Mouse (Mus musculus) left cerebral cortex, postnatal 10 days (tissue): ENCODE data around the gene Poldip3. TPM values are rescaled to one million over a fixed set of nuclear protein-coding genes. Genes with fewer than 3 reads are reported as not detected.

ENCODE experiments used
- DNase-seq, 2 experiments: peaks; one replicate each; pipeline ENCODE4 v3.0.0; 2021 to 2022; ENCODE audit warnings: low spot score in 2 of 2, mixed read lengths in 1 of 2; ENCODE audit errors: extremely low spot score in 1 of 2
- intact Hi-C: fragments of 180-260 bp; cut with DNase I; formaldehyde crosslinking; loops from one replicate; pipeline ENCODE4 v1.15.1; 2025
- total RNA-seq, 2 experiments: library from RNA; stranded (reverse); gene quantifications; 2 replicates each; pipeline ENCODE4 v1.2.3; 2021

Gene Poldip3
- total RNA-seq, 2 experiments from 2014 or later = 85.9 to 86.5 TPM

GRCm38 (mm10) chr15:83099533-83100331 is 49.5 kb downstream of the Poldip3 start:
- intact Hi-C loops = no loop called here
- peak; percentile 43 to 93 for DNase-seq

- DNase-seq = no peak
- intact Hi-C loops = no loop called here
Measured at GRCm38 (mm10) chr15:83095950-83096349, 53.2 kb downstream of the Poldip3 start.

- no peak for DNase-seq
- intact Hi-C loops = no loop called here
Measured at GRCm38 (mm10) chr15:83093687-83094086, 55.5 kb downstream of the Poldip3 start.

GRCm38 (mm10) chr15:83090874-83091273 is 58.3 kb downstream of the Poldip3 start:
- intact Hi-C loops = no loop called here
- DNase-seq = no peak

- DNase-seq = no peak
- intact Hi-C loops = no loop called here
Measured at GRCm38 (mm10) chr15:83089429-83089605, 59.9 kb downstream of the Poldip3 start, which contains the start of gene Serhl. Serhl (plus strand) TSS chr15:83089506.

GRCm38 (mm10) chr15:83088495-83089428 is 60.4 kb downstream of the Poldip3 start:
- DNase-seq = no peak
- intact Hi-C loops = no loop called here

GRCm38 (mm10) chr15:83086636-83087328 is 62.4 kb downstream of the Poldip3 start:
- intact Hi-C loops = no loop called here
- DNase-seq = no peak

- intact Hi-C loops = no loop called here
- peak in 1 of 2 experiments; percentile 75 for DNase-seq
Measured at GRCm38 (mm10) chr15:83085901-83086300, 63.3 kb downstream of the Poldip3 start.

- peak in 1 of 2 experiments; percentile 20 for DNase-seq
- intact Hi-C loops = no loop called here
Measured at GRCm38 (mm10) chr15:83084022-83084640, 65.1 kb downstream of the Poldip3 start.

- intact Hi-C loops = no loop called here
- peak in 1 of 2 experiments; percentile 34 for DNase-seq
Measured at GRCm38 (mm10) chr15:83083530-83083929, 65.7 kb downstream of the Poldip3 start.

Other genes with a start within 250 kb of the Poldip3 start
- 100 to 1,000 TPM; 123 to 128 TPM for gene Tcf20, start 161.5 kb downstream of the Poldip3 start, total RNA-seq
- gene Nfam1, start 116.1 kb downstream of the Poldip3 start, total RNA-seq = 1 to 10 TPM; 2.6 to 2.7 TPM
- gene Serhl, start 59.9 kb downstream of the Poldip3 start, total RNA-seq = 10 to 100 TPM in 1 of 2 experiments, 1 to 10 TPM in 1; 6.6 to 10.2 TPM
- gene Rrp7a, start 26.6 kb downstream of the Poldip3 start, total RNA-seq = 100 to 1,000 TPM; 122 to 128 TPM
- gene Cyb5r3, start 23.2 kb upstream of the Poldip3 start, total RNA-seq = 10 to 100 TPM; 91.1 to 94.6 TPM
- 1 to 10 TPM; 3.0 TPM for gene A4galt, start 102.4 kb upstream of the Poldip3 start, total RNA-seq
- 10 to 100 TPM; 20.1 to 23.4 TPM for gene Arfgap3, start 200.9 kb upstream of the Poldip3 start, total RNA-seq